Mouse (Mus musculus) kidney, embryonic 16.5 days (tissue): Measurements from ENCODE around the gene Trim3. TPM values are rescaled to one million over a fixed set of nuclear protein-coding genes. Genes with fewer than 3 reads are reported as not detected.
A peak's percentile ranks its signal among the peaks of the same experiment; 100 is the strongest.

Experiments
- ATAC-seq: fragments of 200-750 bp; cut with Nextera tagmentation; 2 replicates; pipeline ENCODE4 v1.8.0; 2017; ENCODE audit warnings: moderate TSS enrichment; ENCODE audit not compliant: low FRiP score, low TSS enrichment
- H3K27ac ChIP-seq: fragments of 300-500 bp; sonication (generic); 2 replicates; pipeline ENCODE4 v1.5.1; 2014; ENCODE audit warnings: low read length
- H3K27me3 ChIP-seq: fragments of 300-500 bp; sonication (generic); 2 replicates; pipeline ENCODE4 v1.6.1; 2014; ENCODE audit warnings: low read length, control low read depth, mixed read lengths; ENCODE audit not compliant: insufficient read depth
- H3K36me3 ChIP-seq: fragments of 300-500 bp; sonication (generic); 2 replicates; pipeline ENCODE4 v1.6.1; 2014; ENCODE audit warnings: low read length, control low read depth, mixed read lengths; ENCODE audit not compliant: insufficient read depth
- H3K4me1 ChIP-seq: fragments of 300-500 bp; sonication (generic); 2 replicates; pipeline ENCODE4 v1.6.1; 2014; ENCODE audit warnings: low read length, control low read depth, mixed read lengths; ENCODE audit not compliant: insufficient read depth
- H3K4me2 ChIP-seq: fragments of 300-500 bp; sonication (generic); replicated peaks from 2 replicates; pipeline ENCODE4 v1.6.1; 2014; ENCODE audit warnings: low read depth, low read length
- H3K4me3 ChIP-seq: fragments of 300-500 bp; sonication (generic); 2 replicates; pipeline ENCODE4 v1.5.1; 2014; ENCODE audit warnings: mild to moderate bottlenecking, low read length
- H3K9ac ChIP-seq: fragments of 300-500 bp; sonication (generic); replicated peaks from 2 replicates; pipeline ENCODE4 v1.6.1; 2014; ENCODE audit warnings: low read length
- H3K9me3 ChIP-seq: fragments of 300-500 bp; sonication (generic); 2 replicates; pipeline ENCODE4 v1.6.1; 2016; ENCODE audit warnings: low read length, control low read depth
- WGBS: fragments of 180-500 bp; shearing (Covaris S2); extraction: QIAGEN DNeasy Blood & Tissue Kit; methylation state at CpG from one replicate; pipeline ENCODE4 v1.1.7; 2014; 5-methylcytosine and 5-hydroxymethylcytosine counted together
- polyA plus RNA-seq: library from polyadenylated mRNA; unstranded; fragments of >200 nt; fragmentation: Nextera tagmentation; extraction: Ambion mirVana; gene quantifications from 2 replicates; pipeline ENCODE4 v1.2.1, GENCODE M21; 2015

The Trim3 gene
- polyA plus RNA-seq, 1 experiment from 2014 or later: 38.7 TPM

DNA sequence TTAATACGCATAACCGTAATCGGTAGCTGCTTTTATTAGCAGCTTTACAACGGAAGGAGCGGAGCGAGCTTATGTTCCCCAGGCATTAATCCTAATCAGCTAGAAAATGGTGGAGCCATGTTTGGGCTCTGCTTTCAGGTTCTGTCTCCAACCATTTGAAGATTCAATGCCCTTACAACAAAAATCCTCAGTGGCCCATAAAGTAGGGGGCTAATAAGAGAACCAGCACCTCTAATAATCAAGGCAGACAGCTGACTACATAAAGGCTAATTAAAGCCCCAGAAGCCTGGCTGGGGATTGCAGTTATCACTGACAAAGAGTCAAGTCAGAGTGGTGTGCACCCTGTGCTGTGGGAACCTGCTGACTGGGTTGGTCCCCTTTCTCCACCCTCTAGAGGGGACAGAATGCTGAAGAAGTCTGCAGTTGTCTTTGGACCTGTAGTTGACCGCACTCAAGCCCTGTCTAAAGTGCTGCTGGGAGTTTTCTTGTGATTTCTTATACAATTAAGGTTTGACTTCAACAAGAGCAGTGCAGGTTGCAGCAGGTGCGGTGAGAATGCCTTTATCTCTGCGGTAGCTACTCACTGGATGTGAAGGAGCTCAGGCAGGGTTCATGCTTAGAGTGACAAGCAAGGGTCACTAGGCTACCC, 1.0 kb upstream of the Trim3 start:
- no peaks in the 10 kb centered on the region for H3K9me3 ChIP-seq
- H3K36me3 ChIP-seq: peaks cover 25% of the 10 kb centered on the region
- H3K4me3 ChIP-seq: peak overlapping the region; percentile 85; the same call in 1 of the 2 replicates
- peaks cover 23% of the 10 kb centered on the region for H3K4me1 ChIP-seq
- WGBS: 49% methylated on average over 9 of the region's 9 CpGs
- ATAC-seq: no peak
- H3K9ac ChIP-seq: peak overlapping the region; percentile 85; the same call in 1 of the 2 replicates
- H3K4me2 ChIP-seq: peak overlapping the region; percentile 88
- 0 out of 2 replicates have a peak, but pooled peaks cover 2% of the 10 kb centered on the region for H3K27me3 ChIP-seq
- H3K27ac ChIP-seq: no peak overlapping the region

DNA sequence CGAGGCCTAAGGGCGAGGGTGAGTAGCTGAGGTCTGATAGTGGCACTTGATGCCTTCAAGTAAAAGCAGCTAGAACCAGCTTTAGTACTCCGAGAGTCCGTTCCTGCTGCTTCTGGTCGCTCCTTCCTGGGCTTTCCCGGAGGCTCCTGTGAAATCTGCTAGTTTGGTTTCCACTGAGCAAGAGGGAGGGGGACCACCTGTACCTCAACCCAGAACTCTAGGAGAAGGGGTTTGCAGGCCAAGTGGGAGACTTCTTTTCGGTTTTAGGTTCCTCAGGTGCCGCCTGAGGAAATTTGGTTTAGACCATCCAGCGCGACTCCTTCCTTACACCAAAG, 397 bp upstream of the Trim3 start:
- 0 out of 2 replicates have a peak, but pooled peaks cover 2% of the 10 kb centered on the region for H3K27me3 ChIP-seq
- H3K9ac ChIP-seq: peak overlapping the region; percentile 85
- H3K4me1 ChIP-seq: peaks cover 23% of the 10 kb centered on the region
- WGBS: 3% methylated on average over 10 of the region's 10 CpGs
- peaks cover 25% of the 10 kb centered on the region for H3K36me3 ChIP-seq
- peak overlapping the region; percentile 85 for H3K4me3 ChIP-seq
- ATAC-seq: no peak
- H3K9me3 ChIP-seq: no peaks in the 10 kb centered on the region
- peak overlapping the region; percentile 88 for H3K4me2 ChIP-seq
- peak overlapping the region; percentile 52 for H3K27ac ChIP-seq

DNA sequence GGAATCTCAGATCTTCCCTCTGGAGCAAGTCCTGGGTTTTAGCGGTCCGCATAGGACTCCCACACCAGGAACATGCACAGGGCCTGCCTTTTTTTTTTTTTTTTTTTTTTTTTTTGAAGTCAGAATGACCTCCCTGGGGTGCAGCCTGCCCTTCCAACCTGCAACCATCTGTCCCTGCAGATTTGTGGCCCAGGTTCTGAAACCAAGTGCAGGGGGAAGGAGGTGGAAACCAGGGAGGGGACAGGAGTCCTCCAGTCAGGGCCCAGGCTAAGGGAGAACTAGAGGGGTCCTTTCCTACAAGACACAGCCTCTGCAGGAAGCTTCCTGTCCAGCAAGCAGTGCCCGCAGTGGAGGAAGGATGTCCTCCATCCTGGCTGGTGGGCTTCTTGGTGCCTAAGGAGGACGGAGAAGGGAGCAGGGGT, 809 bp downstream of the Trim3 start:
- Histone ChIP-seq H3K36me3 (peaks cover 18% of the 10 kb centered on the region), H3K4me3 (peak overlapping the region; percentile 85), H3K9ac (peak overlapping the region; percentile 85), H3K4me1 (peaks cover 28% of the 10 kb centered on the region), H3K27me3 (0 out of 2 replicates have a peak, but pooled peaks cover 2% of the 10 kb centered on the region), H3K9me3 (no peaks in the 10 kb centered on the region), H3K4me2 (peak overlapping the region; percentile 88), H3K27ac (peak overlapping the region; percentile 4; the same call in 1 of the 2 replicates)
- WGBS: 21% methylated on average over 4 of the region's 4 CpGs
- ATAC-seq: no peak

DNA sequence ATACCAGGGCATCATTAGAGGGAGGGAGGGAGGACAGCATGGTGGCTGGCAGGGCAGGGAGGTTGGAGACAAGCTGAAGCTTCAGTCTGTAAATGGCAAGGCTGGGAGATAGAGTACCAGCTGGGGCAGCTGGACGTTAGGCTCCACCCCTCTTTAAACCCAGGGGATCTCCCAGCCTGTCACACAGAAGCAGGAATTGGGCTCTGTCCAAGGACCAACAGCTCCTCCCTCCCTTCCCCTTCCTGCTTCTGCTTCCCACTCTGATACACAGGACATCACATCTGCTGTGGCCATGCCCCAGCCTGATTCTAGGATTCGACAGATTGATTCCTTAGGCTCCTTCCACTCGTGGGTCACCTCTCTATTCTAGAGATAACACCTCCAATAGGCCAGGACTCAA, 4.7 kb downstream of the Trim3 start:
- Histone ChIP-seq H3K4me2 (no peak overlapping the region), H3K36me3 (peaks cover 15% of the 10 kb centered on the region), H3K4me3 (no peak overlapping the region), H3K27me3 (no peaks in the 10 kb centered on the region), H3K27ac (peak overlapping the region; percentile 57; the same call in 1 of the 2 replicates), H3K9ac (no peak overlapping the region; the same call in 1 of the 2 replicates), H3K4me1 (peaks cover 28% of the 10 kb centered on the region), H3K9me3 (no peaks in the 10 kb centered on the region)
- ATAC-seq: peak; percentile 13; the same call in 1 of the 2 replicates
- WGBS: 26% methylated on average over 3 of the region's 3 CpGs

DNA sequence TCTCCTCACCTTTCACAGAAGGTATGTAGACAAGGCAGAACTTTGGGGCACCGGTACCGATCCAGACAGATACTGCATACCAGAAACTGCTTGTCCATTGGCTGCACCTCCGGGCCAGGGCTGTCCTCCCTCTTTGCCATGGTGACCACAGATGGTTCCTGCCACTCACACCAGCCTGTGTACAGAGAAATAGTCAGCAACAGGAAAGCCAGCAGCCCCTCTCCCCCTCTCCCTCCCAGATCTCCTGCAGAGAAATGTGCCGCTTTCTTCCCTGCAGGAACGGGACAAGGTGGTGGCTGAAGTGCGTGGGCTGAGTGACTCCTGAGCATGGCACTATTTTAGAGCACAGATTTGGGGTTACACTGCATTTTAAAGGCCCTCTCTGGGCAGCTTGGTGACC, 8.0 kb downstream of the Trim3 start:
- peaks cover 24% of the 10 kb centered on the region for H3K36me3 ChIP-seq
- no peaks in the 10 kb centered on the region for H3K27me3 ChIP-seq
- H3K9ac ChIP-seq: no peak overlapping the region
- H3K4me3 ChIP-seq: no peak overlapping the region
- no peak for ATAC-seq
- H3K4me2 ChIP-seq: no peak overlapping the region
- peaks cover 24% of the 10 kb centered on the region for H3K4me1 ChIP-seq
- H3K9me3 ChIP-seq: no peaks in the 10 kb centered on the region
- H3K27ac ChIP-seq: no peak overlapping the region
- WGBS: 88% methylated on average over 6 of the region's 6 CpGs

DNA sequence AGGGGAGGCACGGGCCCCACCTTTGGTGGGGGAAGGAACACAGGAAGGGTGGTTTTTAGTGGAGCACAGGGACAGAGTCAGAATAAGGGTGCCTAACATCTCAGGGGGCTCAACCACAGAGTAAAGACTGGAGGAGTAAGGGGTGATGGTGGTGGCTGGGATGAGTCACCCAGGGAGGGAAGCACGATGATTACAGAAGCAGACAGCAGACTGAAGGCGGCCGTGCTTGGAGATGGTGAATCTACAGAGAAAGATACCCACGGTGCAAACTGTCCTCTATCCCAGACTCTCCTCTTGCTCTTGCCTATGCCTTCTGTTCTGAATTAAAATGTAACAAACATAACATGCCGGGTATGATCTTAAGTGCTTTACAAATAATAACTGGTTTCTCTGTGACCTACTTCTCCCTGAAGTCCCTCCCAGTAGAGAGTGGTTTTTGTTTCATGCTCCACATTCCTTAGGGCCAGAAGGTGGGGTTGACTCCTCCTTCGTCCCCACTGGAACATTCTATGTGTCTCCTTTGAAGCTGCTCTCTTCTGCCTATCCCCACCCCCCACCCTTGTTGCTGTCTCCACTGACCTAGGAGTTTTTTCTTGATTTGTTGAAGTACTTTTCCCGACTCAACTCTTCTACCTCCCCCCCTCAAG, 11.6 kb downstream of the Trim3 start:
- Histone ChIP-seq H3K27ac (no peak overlapping the region), H3K36me3 (peaks cover 47% of the 10 kb centered on the region), H3K4me1 (peaks cover 6% of the 10 kb centered on the region; the same call in 1 of the 2 replicates), H3K4me2 (no peak overlapping the region), H3K4me3 (no peak overlapping the region), H3K27me3 (no peaks in the 10 kb centered on the region), H3K9ac (no peak overlapping the region), H3K9me3 (no peaks in the 10 kb centered on the region)
- no peak for ATAC-seq
- 68% methylated on average over 8 of the region's 8 CpGs for WGBS

DNA sequence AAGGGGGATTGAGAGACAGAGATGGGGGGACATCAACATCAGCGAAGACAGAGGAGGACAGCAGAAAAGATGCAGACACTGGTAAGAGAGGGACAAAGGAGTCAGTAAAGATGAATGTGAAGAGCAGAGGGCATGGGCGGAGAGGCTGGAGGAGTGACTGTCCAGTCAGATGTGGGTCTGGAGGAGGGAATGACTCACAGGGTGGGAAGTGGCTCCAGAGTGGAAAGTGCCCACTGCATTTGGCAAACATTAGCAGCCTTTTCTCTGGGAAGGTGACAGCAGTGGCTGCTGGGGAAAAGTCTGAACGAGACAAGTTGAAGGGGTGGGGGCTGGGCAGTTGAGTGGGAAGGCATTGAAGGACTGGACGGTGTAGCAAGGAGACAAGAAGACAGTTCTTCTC, 12.3 kb downstream of the Trim3 start:
- Histone ChIP-seq H3K27ac (no peak overlapping the region), H3K4me1 (peaks cover 6% of the 10 kb centered on the region; the same call in 1 of the 2 replicates), H3K9me3 (no peaks in the 10 kb centered on the region), H3K4me2 (no peak overlapping the region), H3K4me3 (no peak overlapping the region), H3K9ac (no peak overlapping the region), H3K27me3 (no peaks in the 10 kb centered on the region), H3K36me3 (peaks cover 52% of the 10 kb centered on the region)
- WGBS: 71% methylated on average over 4 of the region's 4 CpGs
- no peak for ATAC-seq

DNA sequence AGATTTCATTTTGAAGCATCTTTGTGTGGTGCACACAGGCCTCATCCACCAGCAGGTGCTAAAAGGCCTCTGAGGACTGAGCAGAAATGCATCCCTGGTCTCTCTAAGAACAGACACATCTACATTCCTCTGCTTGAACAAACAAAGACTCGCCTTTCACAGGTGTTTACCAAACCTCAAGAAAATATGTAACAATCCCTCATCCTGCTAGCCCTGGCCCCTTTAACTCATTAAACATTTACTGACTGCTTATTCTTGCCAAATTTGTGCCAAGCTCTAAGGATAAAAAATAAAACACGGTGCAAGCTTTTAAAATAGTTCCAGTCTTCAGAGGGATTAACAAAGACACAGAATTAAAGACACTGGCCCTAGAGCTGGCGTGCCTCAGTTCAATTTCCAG, 13.7 kb downstream of the Trim3 start:
- Histone ChIP-seq H3K27me3 (no peaks in the 10 kb centered on the region), H3K4me2 (no peak overlapping the region), H3K9ac (no peak overlapping the region), H3K9me3 (no peaks in the 10 kb centered on the region), H3K4me3 (no peak overlapping the region), H3K4me1 (peaks cover 6% of the 10 kb centered on the region; the same call in 1 of the 2 replicates), H3K36me3 (peaks cover 54% of the 10 kb centered on the region), H3K27ac (no peak overlapping the region)
- ATAC-seq: no peak
- 76% methylated on average over 3 of the region's 3 CpGs for WGBS

DNA sequence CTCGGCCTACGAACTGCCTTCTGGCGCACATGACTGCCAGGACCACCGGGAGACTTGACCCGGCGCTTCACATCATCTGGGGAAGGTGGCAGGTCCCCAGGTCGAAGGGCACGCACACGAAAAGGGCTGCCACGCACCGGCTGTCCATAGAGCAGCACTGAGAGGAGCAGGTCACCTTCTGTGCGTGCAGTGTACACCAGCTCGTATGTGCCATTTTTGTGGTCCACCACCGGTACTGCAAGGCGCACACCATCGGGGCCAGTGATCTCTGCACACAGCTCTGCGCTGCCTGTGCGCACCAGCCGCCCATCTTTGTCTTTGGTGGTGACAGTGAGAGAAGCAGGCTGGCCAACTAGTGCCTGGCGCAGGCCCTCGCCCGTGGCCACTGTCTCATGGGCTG, 15.6 kb downstream of the Trim3 start:
- ATAC-seq: no peak
- Histone ChIP-seq H3K4me2 (no peak overlapping the region), H3K4me3 (no peak overlapping the region), H3K27me3 (no peaks in the 10 kb centered on the region), H3K36me3 (peaks cover 59% of the 10 kb centered on the region), H3K27ac (no peak overlapping the region), H3K4me1 (peaks cover 6% of the 10 kb centered on the region; the same call in 1 of the 2 replicates), H3K9me3 (no peaks in the 10 kb centered on the region), H3K9ac (no peak overlapping the region)
- WGBS: 95% methylated on average over 22 of the region's 22 CpGs

DNA sequence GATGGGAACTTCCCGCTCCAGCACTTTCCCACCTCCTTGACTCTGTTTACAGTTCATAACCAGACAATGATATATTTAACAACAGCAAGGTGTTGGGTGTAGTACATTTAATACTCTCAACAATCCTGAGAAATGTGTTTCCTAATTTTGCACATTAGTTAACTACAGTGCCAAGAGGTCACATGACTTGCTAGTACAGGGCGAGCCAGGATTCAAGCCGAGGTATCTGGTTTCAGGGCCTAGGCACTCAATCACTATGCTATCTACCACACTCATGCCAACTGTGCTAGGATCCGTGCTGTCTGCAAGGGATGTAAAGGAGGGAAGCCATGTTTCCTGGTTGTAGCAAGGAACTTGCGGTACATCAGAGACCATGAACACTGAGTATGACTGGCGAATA, 16.8 kb downstream of the Trim3 start:
- no peak overlapping the region for H3K4me3 ChIP-seq
- H3K27ac ChIP-seq: no peak overlapping the region
- H3K27me3 ChIP-seq: no peaks in the 10 kb centered on the region
- H3K9ac ChIP-seq: no peak overlapping the region
- no peak for ATAC-seq
- 71% methylated on average over 6 of the region's 6 CpGs for WGBS
- no peak overlapping the region for H3K4me2 ChIP-seq
- no peaks in the 10 kb centered on the region for H3K9me3 ChIP-seq
- H3K4me1 ChIP-seq: no peaks in the 10 kb centered on the region
- peaks cover 64% of the 10 kb centered on the region for H3K36me3 ChIP-seq
